Mouse (Mus musculus): ENCODE measurements around the gene Gatc.
"Not testable (repeated sequence)": the region's sequence is repeated elsewhere in the genome, so short reads cannot be mapped to it uniquely, and the experiment has no call there.

Gatc gene

GRCm38 (mm10) chr5:115340577-115341313, at the start of gene Gatc, which contains the start of gene Triap1:
Gene Gatc, minus strand, starts transcription at chr5:115341178.
Gene Triap1, plus strand, starts transcription at chr5:115341225.
- DNase-seq (ENCODE audit: low read depth) = peak; percentile 81

DNA sequence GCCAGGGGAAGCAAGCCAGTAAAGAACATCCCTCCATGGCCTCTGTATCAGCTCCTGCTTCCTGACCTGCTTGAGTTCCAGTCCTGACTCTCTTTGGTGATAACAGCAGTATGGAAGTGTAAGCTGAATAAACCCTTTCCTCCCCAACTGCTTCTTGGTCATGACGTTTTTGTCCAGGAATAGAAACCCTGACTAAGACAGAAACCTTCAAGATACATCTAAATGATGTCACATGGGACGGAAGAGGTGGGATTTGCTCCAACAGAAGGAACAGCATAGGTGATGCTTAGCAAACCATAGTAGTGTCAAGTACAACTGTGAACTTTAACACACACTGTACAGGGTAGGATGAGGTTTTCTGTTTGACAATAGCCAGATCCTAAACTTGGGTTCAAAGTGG, 37.9 kb upstream of the Gatc start:
- not testable (repeated sequence) for DNase-seq (ENCODE audit: low read depth)

DNA sequence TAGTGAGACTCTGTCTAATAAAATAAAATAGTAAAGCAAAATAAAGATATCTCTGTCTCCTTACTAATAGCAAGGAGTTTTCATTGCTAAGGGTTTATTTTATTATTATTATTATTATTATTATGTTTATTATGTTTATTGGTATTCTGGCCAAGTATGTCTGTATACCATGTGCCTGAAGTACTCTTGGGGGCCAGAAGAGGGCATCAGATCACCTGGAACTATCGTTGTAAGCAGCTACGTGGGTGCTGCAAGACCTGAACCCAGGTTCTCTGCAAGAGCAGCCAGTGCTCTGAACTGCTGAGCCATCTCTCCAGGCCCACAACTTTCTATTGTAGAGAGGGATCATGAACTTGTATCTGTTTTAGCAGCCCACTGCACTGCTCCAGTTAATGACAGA, 34.5 kb upstream of the Gatc start:
- no peak for DNase-seq (ENCODE audit: low read depth)

- DNase-seq (ENCODE audit: low read depth) = no peak
Observed at GRCm38 (mm10) chr5:115374204-115374820, 33.3 kb upstream of the Gatc start.

GRCm38 (mm10) chr5:115373441-115374203, 32.6 kb upstream of the Gatc start:
- no peak for DNase-seq (ENCODE audit: low read depth)

DNA sequence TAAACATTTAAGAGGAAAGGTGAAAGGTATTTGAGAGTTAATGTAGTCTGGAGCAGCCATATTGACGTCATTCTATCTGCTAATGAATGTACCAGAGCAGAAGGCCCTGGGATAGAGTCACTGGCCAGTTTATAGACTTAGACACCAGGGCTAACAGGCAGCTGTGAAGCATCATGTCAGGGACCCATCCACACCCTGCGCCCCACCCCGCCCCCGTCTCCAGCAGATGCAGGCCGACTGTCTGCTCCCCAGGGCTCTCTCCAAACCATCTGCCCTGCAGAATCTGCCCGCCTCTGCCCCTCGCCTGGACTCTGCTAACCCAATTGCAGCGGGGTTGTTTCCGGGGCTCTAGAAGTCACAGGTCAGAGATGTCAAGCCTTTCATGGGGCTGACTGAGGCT, 30.8 kb upstream of the Gatc start:
- no peak for DNase-seq (ENCODE audit: low read depth)

GRCm38 (mm10) chr5:115364782-115365181, 23.8 kb upstream of the Gatc start:
- DNase-seq (ENCODE audit: low read depth) = no peak

GRCm38 (mm10) chr5:115362819-115363714, 22.1 kb upstream of the Gatc start:
- DNase-seq (ENCODE audit: low read depth) = no peak

DNA sequence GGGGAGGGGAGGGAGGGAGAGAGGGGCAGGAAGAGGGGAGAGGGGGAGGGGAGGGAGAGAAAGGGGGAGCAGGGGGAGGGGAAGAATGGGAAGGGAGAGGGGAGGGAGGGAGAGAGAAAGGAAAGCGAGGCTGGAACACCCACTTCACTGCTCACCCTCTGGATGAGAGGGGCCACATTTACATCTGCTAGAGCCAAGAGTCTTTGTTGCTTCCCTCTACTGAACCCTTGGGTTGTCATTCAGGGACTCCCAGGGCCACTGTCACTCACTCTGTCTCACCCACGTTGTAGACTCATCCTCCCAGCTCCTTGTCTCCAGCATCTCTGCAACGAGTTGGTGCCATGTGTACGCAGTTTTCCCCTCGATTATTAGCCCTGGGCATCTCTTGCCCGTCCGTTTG, 21.2 kb upstream of the Gatc start:
- DNase-seq (ENCODE audit: low read depth) = no peak

DNA sequence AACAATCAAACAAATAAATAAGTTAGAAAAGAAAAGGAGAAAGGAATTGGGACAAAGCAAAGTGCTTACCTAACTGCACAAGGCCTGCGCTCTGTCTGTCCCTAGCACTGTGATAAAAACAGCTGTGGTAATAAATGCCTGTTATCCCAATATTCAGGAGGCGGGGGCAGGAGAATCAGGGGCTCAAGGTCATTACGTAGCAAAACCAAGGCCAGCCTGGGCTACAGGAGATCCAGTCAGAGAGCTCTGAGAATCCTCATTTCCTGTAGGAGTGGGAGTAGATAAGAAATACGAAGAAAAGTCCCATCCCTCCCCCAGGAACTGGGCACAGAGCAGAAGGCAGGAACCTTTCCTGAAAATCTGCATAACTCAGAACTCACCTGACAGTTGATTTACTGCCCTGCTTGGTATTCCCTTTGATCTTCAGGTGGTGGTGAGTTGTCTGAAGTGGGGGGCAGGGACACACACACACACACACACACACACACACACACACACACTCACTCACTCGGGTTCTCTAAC, 18.9 kb upstream of the Gatc start:
- no peak for DNase-seq (ENCODE audit: low read depth)

- no peak for DNase-seq (ENCODE audit: low read depth)
Observed at GRCm38 (mm10) chr5:115359438-115359837, 18.5 kb upstream of the Gatc start.

- DNase-seq (ENCODE audit: low read depth) = peak; percentile 57
Observed at GRCm38 (mm10) chr5:115358872-115359271, 17.9 kb upstream of the Gatc start.

DNA sequence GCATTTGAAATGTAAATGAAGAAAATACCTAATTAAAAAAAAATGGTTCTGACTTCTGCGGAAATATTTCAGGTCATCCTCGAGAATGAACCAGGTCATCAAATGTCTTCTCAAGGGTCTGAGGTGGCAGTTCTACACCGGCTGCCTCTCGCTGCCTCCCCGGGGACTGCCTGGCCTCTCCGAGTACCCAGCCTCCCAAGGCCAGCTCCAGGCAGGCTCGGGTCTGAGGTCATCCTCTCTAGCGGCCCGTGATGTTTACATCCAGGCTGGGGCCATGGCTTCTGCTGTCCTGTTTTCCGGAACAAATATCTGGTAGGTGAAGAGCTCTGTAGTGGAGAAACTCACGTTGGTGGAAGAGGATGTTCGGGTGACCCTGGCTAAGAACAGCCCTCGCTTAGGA, 14.1 kb upstream of the Gatc start:
- DNase-seq (ENCODE audit: low read depth) = no peak

DNA sequence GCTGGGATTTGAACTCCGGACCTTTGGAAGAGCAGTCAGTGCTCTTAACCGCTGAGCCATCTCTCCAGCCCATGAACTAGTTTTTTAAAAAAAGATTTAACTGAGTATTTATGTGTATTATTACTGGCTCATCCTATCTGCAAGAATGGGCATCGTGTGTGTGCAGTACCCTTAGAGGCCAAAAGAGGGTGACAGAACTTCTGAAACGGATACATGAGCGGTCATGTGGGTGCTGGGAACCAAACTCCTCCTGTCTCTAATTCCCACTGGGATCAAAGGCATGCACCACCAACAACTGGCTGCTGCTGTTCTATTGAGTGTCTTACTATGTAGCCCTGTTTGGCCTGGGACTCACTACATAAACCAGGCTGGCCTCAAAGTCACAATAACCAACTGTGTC, 10.4 kb upstream of the Gatc start:
- DNase-seq (ENCODE audit: low read depth) = no peak

DNA sequence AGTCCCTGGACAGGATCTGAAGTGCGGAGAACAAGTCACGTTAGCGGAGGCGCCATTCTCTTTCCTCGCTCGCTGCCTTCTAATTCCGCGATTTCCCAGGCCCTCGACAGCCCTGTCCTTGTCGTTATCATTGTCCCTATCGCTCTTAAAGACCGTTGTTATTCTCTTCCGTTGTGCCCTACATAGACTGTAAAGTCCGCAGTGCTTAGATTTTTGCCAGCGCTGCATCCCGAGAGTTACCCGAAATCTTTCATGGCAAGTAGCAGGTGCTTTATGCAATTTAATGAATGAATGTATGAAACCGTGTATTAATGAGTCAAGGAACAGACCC, 8.2 kb upstream of the Gatc start:
- DNase-seq (ENCODE audit: low read depth) = no peak

GRCm38 (mm10) chr5:115348546-115349224, 7.7 kb upstream of the Gatc start, which contains the start of gene Cox6a1:
Gene Cox6a1, minus strand, starts transcription at chr5:115348981.
- peak; percentile 97 for DNase-seq (ENCODE audit: low read depth)

- peak; percentile 86 for DNase-seq (ENCODE audit: low read depth)
Observed at GRCm38 (mm10) chr5:115347564-115347963, 6.6 kb upstream of the Gatc start.

DNA sequence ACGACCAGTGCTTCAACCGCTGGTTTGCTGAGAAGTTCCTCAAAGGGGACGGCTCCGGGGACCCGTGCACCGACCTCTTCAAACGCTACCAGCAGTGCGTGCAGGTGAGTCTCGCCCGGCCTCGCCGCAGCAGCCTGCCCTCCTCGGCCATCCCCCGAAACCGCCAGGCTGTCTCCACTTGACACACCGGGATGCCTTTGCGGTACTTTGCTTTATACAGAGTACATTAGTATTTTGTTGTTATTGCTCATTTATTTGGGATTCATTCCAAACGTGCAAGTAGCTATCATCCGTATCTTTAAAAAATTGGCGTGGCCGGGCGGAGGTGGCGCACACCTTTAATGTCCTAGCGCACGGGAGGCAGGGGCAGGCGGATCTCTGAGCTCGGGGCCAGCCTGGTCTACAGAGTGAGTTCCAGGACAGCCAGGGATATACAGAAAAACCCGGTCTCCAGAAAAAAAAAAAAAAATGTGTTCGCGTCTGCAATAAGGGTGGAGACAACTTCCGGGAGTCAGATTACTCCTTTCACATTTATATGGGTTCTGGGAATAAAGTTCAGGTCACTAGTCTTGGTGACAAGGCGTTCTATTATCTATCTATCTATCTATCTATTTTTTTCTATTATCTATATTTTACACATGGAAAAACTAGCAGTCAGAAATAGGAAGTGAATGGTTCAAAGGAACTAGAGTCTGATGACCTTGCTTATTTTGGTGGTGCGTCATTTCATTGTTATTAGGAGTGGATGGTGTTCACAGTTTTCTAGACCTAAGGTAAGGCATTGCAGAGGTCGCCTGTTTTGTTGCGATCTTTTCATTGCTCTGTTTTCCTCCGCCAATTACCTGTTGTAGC, 562 bp upstream of the Gatc start:
- no peak for DNase-seq (ENCODE audit: low read depth)

DNA sequence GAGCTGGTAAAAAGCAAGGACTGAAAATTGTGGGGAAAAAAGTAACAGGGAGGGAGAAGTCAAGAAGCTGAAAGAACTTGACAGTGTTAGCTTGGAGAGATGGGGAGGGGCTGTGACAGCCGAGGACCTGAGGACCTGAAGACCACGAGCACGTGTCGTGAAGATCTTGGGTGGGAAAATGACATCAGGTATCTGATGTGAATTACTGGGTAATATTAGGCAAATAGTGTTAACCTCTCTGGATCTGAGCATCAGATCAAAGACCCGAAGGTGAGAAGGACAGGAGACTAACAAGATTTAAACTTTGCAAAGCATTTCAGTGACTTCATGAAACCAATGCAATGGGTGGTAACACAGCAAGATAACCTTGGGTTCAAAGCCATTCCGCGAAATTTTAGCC, 971 bp downstream of the Gatc start:
- DNase-seq (ENCODE audit: low read depth) = no peak

DNA sequence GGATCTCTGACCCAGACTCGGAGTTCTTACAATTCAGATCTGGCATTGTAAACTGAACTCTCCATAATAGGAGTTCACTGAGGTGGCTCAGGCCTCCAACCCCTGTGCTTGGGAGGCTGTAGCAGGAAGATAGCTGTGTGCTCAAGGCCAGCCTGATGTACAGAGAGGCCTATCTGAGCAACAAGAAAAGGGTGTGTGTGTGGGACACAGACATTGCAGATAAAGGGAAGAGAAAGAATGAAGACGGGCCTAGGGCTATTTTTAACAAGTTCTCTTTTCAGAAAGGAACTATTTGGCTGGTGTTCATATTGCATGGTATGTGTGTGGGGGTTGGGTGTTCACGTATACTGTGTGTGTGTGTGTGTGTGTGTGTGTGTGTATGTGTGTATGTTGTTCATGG, 7.4 kb downstream of the Gatc start:
- no peak for DNase-seq (ENCODE audit: low read depth)

All from c-Kit-positive CD71-negative TER-119-negative erythroid progenitor cells, embryonic 14.5 days (primary cell).